Mouse (Mus musculus): ENCODE results near the gene Pkd1l1.
A peak's percentile ranks its signal among the peaks of the same experiment; 100 is the strongest.

Pkd1l1 gene

GRCm38 (mm10) chr11:8973166-8973565 lies at the start of gene Pkd1l1:
Gene Pkd1l1, minus strand, starts transcription at chr11:8973266.
- DNase-seq (ENCODE audit: low spot score): no peak

DNA sequence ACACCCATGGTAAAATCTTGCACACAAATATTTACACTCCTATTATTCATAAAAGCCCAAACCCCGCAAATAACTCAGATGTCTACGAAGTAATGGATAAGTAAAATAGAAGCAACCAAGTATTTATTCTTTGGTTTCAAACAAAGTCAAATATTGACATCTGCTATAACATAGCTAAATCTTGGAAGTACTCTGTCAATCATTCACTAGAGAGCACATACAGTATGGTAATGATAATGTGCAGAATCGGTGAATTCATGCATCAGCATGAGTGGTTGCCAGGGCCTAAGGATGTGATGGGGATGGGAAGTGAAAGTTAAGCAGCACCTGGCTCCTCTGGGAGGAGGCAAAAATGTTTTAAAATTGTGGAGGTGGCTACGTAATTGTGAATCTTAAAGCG lies 47.1 kb upstream of the Pkd1l1 start:
- DNase-seq (ENCODE audit: low spot score): no peak

DNA sequence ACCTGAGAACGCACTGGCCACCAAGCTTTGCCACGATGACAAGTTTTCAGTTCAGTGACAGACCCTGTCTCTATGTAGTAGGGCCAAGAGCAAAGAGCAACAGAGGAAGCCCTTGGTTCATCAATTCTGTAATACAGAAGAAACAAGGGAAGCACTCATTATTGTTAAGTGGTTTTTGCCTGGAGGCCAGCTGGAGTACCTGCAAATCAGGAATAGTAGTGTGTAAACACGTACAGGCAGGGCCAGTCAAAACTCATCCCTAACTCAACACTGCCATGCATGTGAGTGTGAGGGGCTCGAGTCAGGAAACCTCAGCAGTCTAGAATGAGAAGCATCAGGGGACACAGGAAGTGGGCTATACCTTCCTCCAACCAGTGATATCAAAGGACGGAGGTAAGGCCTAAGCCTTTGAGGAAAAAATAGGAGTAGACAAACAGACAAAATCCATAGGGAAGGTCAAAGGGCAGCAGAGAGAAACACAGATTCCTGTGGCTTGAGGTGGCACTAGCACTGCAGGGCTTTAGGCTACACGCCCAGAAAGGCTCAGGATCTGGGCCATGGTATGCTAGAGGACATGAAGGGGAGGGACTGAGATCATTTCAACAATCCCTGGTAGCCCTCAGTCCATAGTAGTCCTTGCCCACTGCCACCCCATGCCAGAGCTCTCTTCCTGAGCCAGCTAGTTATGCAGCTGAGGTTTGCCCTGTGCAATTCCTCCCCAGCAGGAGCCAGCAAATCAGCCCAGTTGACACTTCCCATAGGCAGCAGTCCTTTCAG lies 45.6 kb upstream of the Pkd1l1 start:
- no peak for DNase-seq (ENCODE audit: low spot score)

DNA sequence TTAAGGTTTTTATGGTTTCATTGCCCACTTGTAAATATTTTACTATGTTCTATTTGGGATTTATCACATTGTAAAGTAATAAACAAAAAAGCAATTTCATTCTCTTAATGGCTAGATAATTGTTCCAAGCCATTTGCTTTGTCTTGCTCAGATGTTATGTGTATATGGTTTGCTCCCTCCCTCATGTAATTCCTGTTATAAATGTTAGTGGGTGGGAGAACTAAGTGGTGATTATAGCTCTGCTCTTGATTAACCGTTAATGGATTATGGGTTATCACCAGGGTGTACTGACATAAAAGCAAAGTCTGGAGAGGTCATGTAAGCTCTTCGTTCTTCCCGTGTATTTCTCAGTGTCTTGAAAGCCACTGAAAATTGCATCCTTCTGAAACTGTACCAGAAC lies 41.7 kb upstream of the Pkd1l1 start:
- DNase-seq (ENCODE audit: low spot score): no peak

- DNase-seq (ENCODE audit: low spot score): no peak
Observed at GRCm38 (mm10) chr11:9011348-9011747, 38.3 kb upstream of the Pkd1l1 start.

DNA sequence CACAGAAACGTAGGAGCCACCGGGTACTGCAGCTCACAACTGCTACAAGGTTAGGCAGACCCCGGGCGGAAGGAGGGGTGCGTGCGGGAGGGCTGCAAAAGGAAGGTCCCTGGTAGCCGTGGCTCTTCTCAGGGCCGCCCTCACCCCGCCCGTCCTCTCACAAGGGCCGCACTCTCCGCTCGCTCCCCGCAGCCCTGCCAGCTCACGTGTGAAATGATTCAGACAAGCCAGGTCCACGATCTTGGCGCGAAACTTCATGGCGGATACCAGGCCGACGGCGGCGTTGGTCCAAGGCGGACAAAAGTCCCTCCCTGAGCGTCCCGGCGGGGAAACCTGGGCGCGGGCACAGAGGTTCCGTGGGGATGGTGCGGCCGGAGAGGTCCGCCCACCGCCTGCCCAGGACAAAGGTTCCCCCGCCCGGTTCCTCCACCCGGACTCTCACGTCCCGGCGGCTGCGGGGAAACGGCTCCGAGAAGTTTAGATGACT lies 37.8 kb upstream of the Pkd1l1 start, which contains the start of gene Hus1:
Gene Hus1 (minus strand): TSS at position 339 of the 487 bp plus-strand sequence.
- peak; percentile 85 for DNase-seq (ENCODE audit: low spot score)

GRCm38 (mm10) chr11:9010416-9010815 lies 37.4 kb upstream of the Pkd1l1 start:
- no peak for DNase-seq (ENCODE audit: low spot score)

GRCm38 (mm10) chr11:9008761-9009160 lies 35.7 kb upstream of the Pkd1l1 start:
- DNase-seq (ENCODE audit: low spot score): no peak

GRCm38 (mm10) chr11:8988084-8988483 lies 15.0 kb upstream of the Pkd1l1 start:
- no peak for DNase-seq (ENCODE audit: low spot score)

DNA sequence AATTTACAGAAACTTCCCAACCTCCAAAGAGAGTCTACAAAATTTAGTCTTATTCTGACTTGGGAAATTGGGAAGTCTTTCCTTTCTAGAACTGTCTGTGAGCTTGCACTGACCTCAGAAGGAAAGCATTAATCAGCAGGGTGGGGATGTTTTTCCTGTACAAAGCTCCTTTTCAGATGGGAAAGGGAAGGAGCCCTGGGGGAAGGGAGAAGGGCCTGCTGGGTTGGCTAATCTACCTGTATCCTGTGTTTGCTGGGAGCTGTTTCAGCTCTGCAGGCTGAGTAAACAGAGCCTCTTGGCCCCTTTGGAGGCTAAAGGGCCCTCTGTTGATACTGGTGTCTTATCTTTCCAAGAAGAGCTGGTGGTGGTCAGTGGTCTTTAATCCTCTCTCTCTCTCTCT lies 13.0 kb upstream of the Pkd1l1 start:
- DNase-seq (ENCODE audit: low spot score): peak; percentile 10

DNA sequence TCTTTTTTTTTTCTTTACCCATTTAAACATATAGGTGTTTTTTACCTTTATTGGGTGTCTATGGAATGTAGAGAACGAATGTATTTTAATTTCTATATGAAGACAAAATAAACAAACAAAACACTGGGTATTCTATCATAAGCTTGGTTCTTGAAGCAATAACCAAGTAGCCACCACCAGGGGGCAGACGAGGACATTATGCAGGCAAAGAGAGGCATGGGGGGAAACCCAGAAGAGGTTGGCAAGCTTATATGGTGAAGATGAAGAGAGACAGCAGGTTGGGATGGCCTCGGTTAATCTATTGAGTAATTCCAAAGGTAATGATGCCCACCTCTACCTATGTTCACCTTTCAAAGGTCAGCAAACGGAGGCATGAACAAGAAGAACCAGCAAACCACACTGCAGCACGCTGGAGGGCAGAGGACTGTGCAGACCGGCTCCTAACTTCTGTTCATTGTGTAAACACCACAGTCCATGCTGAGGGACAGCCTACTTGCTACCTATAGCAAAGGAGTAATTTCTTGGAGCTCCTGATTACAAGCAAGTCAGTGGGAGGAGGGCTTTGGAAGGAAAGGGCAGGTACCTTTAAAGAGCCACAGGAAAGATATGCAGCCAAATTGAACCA lies 10.3 kb upstream of the Pkd1l1 start:
- DNase-seq (ENCODE audit: low spot score): peak; percentile 58

- no peak for DNase-seq (ENCODE audit: low spot score)
Observed at GRCm38 (mm10) chr11:8978154-8978553, 5.1 kb upstream of the Pkd1l1 start.

DNA sequence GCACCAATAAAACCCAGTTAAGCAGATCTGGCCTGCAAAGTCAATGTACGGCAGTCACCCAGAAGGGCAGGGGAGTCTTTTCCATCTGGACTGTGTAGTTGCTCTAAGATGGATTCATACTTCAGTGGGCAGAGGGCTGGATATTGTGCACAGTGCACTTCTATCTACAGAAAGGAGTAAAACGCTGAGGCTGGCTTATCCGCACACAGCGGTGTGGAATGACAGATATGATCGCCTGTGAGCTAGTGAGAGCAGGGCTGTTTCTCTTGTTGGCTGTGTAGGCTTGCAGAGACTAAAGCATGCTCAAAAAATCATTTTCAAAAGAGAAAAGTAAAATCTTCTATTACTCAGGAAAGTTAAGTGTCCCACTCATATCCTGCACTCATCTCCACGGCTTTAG lies 973 bp downstream of the Pkd1l1 start:
- no peak for DNase-seq (ENCODE audit: low spot score)

- no peak for DNase-seq (ENCODE audit: low spot score)
Observed at GRCm38 (mm10) chr11:8970509-8970908, 2.6 kb downstream of the Pkd1l1 start.

DNA sequence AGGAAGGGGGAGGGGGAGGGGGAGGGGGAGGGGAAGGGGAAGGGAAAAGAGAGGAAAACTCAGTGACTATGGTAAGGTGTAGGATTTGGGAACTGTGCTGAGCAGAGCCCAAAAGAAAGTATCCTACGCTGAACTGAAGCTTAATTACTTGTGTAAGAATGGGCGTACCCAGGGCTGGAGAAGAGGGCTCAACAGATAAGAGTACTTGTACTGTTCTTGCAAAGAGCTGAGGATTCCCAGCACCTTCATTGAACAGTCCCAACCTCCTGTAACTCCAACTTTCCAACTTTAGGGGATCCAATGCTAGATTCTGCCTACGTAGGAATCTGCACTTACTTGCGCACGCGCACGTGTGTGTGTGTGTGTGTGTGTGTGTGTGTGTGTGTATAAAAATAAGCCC lies 5.0 kb downstream of the Pkd1l1 start:
- no peak for DNase-seq (ENCODE audit: low spot score)

DNA sequence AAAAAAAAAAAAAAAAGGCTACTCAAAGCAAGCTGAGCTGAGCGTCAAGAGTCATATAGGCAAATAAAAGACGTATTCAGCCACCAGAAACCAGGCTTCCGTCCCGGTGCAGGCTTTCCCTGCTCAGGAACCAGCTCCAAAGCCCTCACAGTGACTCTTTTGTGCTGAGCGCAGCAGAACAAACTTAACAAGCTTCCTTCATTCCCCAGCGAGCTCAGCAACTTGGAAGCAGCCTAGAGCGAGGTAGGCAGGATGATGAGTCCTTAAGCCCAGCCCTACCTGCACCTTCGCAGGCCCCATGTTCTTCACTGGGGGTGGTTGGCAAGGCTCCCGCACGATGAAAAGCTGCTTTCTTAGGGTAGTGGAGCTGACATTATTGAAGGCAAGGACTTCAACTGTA lies 14.5 kb downstream of the Pkd1l1 start:
- DNase-seq (ENCODE audit: low spot score): no peak

GRCm38 (mm10) chr11:8958108-8958507 lies 15.0 kb downstream of the Pkd1l1 start:
- no peak for DNase-seq (ENCODE audit: low spot score)

GRCm38 (mm10) chr11:8957023-8957422 lies 16.0 kb downstream of the Pkd1l1 start:
- DNase-seq (ENCODE audit: low spot score): no peak

DNA sequence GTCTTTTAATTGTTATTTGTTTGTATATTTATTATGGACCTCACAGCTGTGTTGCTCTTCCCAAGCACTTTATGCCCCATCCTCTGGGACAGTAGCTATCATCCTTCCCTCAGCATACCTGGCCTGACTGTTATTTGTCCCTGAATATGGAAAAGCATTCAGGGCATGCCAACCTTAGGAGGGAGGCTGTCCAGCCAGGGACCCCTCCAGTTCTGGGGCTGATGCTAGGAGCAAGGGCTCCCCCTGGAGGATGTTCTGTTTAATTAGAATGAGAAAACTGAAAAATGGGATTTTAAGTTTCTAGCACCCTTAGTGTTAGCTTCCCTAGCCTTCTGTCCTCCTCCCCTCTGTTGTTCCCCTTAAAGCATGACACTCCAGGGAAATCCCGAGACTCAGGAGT lies 17.4 kb downstream of the Pkd1l1 start:
- DNase-seq (ENCODE audit: low spot score): peak; percentile 1

GRCm38 (mm10) chr11:8949765-8950430 lies 23.2 kb downstream of the Pkd1l1 start:
- DNase-seq (ENCODE audit: low spot score): peak; percentile 17

DNA sequence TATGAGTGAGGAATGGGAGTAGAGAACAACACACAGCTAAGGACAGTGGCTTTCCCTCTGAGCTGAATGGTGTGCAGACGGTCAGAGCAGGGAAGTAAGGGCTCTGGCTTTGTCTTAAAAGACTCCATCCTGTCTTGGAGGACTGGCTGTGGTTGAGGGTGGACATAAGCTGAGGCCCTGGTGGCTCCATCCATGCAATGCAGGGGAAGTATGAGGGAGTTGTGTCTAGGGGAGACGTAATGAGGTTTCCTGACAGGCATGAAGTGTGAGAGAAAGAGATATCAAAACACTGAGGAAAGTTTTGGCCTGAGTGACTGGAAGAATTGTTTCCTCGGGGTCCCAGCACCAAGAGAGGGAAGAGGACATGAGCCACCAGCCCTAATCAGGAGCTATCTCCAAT lies 24.2 kb downstream of the Pkd1l1 start:
- DNase-seq (ENCODE audit: low spot score): no peak

DNA sequence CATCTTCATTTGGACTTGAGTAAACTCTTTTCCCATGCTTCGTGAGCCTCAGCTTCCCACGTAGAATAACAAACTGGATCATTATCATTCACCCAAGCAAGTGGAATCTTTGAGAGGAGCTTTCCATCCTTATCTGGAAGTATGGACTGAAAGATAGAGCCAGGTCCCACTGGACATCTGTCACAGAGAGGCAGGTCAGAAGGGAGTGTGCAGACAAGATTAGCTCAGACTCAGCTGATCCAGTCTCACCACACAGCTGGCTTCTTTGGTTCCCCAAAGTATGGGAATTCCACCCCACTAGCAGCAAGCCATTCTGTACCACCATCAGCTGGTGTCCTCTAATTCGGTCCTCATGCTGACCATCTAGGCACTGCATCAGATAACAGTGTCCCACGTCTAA lies 29.0 kb downstream of the Pkd1l1 start:
- no peak for DNase-seq (ENCODE audit: low spot score)

- no peak for DNase-seq (ENCODE audit: low spot score)
Observed at GRCm38 (mm10) chr11:8942446-8942845, 30.6 kb downstream of the Pkd1l1 start.
